Mouse (Mus musculus) right cerebral cortex, postnatal 25 days (tissue): ENCODE measurements around the gene Txn2.

Source experiments
- DNase-seq: peaks from one replicate; pipeline ENCODE4 v3.0.0; 2022

Gene Txn2

DNA sequence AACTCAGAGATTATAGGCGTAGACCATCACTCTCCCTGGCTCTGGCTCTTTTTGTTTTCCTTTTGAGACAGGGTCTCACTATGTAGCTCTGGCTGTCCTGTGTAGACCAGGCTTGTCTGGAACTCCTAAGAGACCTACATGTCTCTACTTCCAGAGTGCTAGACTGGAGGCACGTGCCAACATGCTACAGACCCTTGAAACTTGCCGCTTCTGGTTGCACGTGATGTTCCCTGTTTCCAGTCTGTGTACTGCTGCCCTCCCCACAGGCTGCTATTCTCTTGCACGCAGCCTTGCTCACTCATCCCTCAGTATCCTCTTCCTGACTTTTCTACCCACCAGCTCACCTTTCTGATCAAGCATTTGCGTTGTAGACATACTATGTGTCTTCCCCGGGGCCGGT is 22.7 kb downstream of the Txn2 start:
- no peak for DNase-seq

DNA sequence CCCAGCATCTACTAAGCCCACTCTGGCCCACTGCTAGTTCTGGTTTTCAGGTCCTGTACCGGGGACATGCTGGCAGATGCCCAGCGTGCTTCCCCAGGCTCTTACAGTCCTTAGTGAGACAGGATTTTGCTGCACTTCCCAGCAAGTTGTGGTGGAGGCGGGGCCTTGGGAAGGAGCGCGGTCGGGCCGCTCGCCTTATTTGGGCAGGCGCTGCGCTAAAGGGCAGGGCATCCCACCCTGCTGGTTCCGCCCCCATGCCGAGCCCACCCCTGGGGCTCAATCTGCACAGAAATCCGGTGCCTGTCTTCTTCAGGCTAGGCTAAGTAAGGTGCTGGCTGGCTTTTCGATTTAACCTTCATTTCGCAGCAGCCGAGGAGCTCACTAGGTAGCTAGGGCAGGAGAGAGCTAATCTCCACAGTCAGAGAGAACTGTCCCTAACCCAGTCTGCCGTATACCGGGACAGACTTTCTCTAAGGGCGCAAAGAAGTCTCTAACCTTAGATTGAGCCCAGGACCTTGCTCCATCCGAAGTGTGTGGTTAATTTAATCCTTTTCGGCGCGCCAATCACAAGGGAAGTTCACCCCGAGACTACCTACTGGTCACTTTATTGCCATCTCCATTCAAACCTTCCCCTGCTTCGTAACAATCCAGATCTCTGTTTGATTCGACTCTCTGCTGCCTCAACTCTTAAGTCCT is 23.4 kb downstream of the Txn2 start:
- no peak for DNase-seq

DNA sequence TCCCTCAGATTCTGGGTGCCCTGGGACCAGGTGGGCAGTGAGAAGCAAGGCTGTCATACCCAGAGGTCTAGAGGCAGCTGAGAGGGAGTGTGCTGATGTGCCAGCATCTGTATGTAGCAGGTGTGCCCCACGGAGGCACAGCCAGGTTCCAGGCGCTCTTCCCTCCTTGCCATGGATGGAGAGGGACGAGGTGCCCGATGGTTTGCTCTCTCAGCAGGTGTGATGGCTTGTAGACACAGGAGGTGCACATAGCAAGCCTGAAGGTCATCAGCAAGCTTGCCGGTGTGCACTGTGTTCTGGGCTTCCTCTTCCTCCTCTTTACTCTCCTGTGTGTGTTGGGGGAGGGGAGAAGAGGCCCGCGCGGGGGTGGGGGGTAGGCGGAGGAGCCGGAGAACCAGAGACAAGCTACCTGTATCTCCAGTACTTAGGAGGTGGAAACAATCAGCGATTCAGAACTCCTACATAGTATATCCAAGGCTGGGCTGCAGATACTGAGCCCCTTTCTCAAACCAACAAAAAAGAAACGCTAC is 24.4 kb downstream of the Txn2 start:
- DNase-seq: no peak

DNA sequence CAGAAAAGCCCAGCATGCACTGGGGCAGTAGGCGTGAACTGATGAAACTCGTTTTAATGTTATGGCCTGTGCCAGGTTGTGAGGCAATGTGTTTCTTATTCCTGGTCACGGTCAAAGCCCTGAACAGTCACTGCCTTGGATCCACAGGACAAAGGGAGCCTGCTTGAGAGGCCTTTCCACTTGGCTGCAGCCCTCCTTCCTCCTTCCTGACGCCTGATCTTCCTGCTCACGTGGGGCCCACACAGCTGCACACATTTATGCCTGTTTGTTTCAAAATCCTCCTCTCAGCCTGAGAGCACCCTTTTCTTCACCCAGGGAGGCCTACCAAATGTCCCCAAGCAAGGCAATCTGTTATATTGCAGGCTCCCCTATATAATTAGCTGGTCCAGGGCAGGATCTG is 25.6 kb downstream of the Txn2 start:
- DNase-seq: no peak

DNA sequence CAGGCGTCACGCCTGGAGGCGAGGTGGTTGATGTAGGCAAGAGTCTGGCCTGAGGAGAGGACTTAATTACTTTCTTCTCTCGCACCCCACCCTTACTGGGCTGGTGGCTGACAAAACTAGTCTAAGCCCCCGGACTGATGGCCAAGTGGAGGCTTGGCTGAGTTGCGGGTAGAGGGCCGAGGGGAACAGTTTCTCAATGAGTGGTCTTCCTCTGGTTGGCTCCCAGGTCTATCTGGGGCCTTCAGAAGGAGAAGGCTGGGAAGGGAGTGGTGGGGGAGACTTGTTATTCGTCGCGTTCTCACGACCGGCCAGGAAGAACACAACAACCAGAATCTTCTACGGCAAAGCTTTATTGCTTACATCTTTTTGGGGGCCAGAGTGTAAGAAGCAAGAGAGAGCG is 33.9 kb downstream of the Txn2 start:
- DNase-seq: no peak

DNA sequence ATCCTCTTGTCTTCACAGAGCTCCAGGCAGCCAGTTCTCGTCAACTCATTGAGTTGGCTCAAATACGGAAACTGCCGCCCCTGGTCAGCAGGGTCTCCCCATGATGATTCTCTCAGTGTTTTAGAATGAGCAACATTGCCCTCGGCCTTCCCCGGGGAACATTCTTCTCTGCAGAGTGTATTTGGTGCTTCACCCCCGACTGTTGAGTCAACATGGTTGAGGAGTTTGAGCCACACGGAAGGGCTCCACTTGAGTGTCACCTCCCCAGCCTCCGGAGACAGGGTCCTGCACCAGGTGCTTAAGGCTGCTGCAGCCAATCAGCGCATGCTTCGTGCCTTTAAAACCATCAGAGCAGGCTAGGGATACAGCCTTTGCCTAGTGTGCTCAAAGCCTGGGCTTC is 35.5 kb downstream of the Txn2 start:
- DNase-seq: no peak

DNA sequence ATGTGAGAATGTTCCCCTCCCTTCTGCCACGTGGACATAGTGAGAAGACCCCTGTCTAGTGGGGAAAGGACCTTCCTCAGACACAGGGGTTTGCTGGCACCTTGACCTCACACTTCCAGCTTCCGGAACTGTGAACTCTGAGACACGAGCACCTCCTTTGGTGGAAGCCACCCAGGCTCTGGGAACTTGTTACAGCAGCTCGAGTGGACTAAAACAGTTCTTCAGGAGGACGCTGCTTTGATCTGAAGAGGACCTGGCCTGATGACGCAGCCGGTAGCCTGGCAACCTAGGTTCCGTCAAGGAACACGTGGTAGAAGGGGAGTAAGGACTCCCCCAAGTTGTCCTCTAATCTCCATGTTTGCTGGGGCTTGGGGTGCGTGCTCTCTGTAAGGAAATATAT is 36.4 kb downstream of the Txn2 start:
- no peak for DNase-seq

DNA sequence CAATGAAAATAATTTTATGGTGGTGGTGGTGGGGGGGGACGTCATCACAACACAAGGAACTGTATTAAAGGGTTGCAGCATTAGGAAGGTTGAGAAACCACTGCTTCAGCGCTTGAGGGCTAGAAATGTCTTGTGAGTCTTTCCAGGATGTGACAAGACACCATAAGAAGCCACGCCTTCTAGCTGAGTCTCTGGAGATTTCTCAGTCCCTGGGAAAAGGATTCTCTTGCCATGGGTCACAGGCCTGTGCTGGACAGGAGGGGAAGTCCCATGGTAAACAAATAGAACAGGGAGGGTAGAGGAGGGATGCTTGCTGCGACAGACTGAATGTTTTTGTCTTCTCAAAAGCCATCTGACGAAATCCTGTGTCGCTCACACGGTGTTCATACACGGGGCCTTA is 37.0 kb downstream of the Txn2 start:
- DNase-seq: no peak

DNA sequence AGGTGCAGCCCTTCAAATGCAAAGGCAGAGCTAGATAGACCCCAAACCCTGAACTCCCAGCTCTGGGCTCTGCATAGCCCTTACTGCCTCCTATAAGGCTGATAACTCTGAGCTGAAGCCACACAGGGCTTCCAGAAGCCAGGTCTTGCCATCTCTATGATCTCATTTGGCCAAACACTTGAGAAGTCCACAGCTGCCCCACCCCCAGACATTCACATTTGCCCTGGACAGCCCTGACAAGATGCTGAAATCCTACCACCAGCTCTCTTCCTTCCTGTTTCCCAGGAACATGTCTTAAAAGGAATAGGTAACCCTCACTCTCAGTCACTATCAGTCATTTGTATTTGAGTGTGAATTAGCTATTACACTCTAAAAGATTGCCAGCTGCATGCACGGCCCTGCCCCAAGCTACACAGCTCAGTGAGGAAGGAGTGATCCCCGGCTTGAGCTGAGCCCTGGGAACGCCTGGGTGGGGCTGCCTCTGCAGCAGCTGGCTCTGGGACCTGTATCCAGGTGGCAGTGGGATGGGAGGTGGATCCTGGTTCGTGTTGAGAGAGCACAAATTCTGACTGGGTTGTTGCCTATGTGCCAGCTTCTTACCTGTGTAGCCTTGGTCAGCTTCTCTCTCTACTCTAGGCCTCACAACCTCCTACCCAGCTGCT is 38.9 kb downstream of the Txn2 start:
- no peak for DNase-seq

DNA sequence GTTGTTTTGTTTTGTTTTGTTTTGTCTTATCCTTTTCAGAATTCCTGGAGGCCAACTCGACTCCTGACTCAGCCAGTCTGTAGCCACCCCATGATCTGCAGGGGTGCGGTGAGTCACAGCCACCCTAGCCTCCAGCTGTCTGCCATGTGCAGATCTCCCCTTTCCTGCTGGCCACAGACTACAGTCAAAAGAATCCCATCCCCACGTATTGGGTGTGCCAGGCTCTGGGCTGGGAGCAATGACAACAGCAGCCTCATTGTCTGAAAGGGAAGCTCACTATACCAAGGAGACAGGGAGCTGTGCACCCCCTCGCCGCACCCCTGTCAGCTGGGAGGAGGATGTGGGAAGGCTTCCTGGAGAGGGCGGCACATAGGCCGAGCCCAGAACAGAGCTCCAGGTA is 40.5 kb downstream of the Txn2 start:
- no peak for DNase-seq

DNA sequence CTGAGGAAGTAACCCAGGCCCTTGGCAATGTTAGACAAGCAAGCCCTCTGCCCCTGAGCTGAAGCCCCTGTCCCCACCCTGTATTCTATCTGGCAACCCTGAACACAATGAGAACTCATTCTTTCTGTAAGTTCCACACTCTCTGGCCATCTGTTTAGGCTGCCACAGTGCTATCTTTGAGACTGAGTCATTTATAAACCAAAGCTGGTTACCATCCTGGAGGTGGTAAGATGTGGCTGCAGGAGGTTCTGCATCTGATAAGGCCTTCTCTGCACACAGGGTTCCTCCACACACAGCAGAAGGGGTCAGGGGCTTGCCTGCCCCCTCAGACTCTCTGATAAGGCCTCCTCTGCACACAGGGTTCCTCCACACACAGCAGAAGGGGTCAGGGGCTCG is 41.7 kb downstream of the Txn2 start:
- peak; percentile 15 for DNase-seq

DNA sequence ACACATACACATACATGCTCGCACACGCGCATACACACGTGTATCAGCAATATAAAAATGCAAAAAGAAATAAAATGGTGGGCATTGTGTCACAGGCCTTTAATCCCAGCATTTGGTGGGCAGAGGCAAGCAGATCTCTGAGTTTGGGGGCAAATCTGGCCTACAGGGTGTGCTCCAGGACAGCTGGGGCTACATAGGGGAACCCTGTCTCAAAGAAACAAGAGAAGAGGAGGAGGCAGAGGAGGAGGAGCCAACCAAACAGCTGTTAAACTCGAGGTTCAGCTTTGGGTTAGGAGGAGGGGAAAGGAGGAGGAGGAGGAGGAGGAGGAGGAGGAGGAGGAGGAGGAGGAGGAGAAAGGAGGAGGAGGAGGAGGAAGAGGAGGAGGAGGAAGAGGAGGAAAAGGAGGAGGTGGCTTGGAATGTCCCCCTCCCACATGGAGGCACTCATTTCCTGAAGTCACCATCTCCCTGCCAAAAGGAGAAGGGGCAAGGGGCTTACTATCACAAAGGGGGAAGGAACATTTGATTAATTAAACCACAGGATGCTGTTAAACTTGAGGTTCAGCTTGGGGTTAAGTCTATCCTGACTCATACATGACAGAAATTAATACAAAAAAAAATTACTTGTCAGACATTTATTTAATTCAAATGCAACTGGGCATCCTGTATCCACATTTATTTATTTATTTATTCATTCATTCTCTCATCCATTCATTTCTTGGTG is 42.3 kb downstream of the Txn2 start:
- no peak for DNase-seq

DNA sequence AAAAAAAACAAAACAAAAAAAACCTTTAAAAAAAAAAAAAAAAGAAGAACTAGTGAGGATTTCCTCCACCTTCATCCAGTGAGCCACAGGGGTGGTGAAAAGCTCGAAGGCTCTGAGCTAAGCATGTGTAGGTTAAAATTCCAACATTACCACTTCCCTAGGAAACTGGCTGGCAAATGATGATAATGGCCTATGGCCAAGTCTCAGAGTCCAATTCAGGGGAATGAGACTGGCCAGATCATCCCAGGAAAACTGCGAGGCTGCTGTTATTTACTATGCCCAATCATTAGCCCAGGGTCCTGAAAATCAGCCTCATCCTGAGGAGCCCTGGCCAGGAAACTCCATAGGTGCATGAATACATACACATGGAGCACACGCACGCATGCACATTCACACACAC is 42.9 kb downstream of the Txn2 start:
- no peak for DNase-seq

DNA sequence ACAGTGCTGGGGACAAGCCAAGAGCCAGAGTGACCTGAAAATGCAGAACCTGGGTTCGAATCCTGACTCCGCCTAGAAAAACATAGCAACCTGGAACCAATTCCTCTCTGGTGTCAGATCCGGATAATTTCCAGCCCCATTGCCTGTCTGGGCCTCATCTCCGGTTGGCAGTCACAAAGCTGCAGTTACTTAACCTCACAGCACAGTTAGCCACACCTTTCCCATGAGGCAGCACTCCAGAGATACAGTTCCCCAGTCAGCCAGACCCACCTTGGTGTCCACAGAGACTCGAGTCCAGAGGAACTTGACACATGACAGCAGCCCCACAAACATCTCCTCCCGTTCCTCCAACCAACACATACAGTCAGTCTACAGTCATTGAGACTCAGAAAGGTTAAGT is 43.6 kb downstream of the Txn2 start:
- DNase-seq: no peak

DNA sequence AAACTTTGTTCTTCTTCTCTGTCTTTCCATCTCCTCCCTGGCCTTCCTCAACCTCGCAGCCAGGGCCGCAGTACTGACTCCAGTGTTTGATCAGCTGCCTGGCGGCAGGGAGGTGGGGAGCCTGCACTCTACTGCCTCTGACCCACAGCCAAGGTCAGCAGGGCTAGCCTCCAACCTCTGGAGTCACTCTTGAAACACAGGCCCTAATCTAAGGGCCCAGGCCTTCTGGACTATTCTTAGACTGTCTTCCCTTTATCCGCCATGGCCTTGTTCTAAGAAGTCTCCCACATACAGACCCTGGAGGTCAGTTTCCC is 45.2 kb downstream of the Txn2 start:
- DNase-seq: no peak

DNA sequence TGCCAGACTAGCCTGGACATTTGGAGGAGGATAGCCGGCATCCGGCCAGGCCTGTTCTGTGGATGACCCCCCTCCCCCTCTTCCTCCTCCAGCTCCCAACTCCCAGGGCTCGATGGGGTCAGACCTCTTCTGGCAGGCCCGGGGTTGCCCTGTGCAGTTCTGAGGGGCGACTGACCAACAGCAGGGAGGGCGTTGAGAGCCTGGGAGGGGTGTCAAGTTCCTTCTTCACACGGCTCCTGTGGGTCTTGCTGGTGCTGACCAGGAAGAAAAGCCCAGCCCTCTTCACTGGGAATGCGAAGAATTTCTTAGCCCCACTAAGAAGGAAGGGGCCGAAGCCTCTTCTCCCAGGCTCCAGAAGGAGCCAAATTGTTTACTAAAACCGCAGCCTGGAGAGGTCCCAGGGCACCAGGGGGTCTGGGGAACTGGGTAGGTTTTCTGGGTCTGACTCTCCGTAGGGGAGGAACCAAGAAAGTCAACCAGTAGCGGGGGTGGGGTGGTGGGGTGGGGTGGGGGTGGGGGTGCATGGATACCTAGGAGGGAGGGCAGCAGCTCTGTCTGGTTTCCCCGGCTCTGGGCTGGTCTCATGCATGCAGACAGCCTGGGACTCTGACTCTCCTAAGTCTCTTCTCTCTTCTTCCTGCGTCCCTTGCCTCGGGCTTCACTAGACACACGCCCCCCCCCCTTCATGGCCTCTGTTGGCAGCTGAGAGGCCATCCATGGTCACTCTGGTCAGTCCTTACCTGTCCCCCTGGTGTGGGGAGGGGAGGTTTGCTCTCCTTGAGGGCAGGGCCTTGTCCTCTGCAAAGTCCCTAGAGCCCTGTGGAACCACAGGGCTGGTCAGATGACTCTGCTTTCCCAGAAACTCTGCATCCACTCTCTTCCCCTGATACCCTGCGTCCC is 45.8 kb downstream of the Txn2 start:
- DNase-seq: no peak

DNA sequence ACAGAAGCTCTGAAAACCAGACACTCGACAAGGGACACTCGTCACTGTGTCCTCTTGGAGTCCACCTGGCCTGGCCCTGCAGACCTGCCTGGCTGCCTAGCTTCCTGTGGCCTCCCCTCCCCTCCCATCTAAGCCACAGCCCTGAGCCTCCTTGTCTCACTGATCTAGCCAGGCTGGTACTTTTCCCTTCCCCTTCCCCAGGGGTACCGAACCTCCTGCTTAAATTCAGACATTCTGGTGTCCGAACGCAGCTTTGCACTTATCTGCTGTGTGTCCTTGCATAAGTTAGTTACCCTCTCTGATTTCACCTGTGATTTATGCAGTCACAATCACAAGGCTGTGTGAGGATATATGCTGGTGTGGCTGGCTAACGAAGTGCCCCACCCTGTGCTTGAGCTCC is 46.5 kb downstream of the Txn2 start:
- no peak for DNase-seq

DNA sequence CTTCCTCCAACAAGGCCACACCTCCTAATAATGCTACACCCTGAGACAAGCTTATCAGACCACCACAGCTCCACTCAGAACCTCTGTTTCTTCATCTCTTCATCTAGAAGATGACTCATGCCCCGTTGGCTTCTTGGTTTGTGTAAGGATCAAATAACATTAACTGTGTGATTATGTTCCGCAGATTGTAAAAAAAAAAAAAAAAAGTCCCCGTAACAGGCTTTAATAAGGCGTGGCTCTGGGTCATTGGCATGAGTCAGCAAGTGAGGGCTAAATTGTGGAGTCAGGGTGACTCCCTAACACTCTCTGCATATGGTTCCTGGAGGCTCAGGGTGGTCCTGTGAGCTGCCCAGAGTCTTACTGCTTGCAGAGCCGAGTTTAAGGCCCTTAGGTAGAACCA is 47.1 kb downstream of the Txn2 start:
- DNase-seq: no peak

DNA sequence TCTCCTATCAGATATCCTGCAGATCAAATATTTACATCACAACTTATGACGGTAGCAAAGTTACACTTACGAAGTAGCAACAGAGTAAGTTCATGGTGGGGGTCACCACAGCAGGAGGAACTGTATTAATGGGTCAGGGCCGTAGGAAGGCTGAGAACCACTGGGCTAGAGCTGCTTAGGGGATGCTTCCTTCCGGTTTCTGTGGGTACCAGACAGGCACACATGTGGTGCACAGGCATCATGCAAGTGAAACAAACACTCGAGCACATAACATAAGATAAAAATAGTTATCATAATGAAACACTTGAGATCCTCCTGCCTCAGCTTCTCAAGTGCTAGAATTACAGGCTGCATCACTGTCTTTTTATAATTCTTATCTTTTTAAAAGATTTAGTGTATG is 48.1 kb downstream of the Txn2 start:
- no peak for DNase-seq

DNA sequence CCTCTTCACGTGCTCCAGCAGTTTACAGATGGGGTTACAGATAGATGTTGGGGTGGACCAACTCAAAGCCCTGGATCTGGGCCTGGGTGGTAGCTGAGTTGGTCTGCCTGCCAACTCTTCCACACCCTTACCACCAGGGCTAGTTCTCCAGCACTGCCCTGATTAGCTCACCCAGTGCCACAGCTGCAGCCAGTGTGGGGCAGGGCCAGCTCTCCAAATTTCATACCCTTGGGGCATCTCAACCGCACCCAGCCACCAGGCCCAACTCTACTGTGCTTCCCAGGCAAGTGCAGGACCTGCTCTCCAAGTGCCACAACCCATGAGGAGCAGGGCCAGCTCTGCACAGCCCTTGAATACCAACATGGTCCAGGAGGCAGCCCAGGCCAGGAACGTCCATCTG is 49.0 kb downstream of the Txn2 start:
- DNase-seq: no peak

DNA sequence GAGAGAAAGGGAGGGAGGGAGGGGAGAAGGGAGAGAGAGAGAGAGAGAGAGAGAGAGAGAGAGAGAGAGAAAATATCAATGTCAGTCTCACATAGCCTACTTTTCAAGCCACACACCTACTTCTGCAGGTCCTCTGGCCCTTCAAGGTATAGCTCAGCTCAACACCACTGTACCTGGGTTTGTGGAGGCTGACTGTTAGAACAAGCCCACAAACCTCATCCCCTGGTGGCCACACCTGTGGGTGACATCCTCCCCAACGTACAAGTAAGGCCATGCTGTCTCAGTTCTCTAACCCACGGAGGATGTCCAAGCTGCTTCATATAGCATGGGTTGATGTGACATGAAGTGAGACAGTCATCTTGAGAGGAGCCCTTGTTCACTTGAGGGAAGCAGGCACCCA is 51.6 kb downstream of the Txn2 start:
- DNase-seq: no peak

DNA sequence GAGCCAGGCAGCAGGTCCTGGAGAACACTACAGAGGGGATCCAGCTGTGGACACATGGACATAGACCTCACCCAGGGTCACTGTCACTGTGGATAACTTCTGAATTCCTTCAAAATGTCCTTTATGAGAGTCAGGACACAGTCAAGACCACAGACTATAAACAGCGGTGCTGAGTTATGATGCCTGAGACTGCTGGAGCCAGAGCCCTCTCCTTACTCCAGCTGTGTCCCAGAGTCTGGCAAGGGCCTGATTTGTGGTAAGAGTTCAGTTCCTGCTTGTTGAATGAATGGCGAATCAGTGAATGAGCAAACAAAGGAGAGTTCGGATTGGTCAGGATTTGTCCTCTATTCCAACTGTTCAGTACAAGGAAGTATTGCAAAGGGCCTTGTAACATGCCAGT is 52.1 kb downstream of the Txn2 start:
- no peak for DNase-seq

DNA sequence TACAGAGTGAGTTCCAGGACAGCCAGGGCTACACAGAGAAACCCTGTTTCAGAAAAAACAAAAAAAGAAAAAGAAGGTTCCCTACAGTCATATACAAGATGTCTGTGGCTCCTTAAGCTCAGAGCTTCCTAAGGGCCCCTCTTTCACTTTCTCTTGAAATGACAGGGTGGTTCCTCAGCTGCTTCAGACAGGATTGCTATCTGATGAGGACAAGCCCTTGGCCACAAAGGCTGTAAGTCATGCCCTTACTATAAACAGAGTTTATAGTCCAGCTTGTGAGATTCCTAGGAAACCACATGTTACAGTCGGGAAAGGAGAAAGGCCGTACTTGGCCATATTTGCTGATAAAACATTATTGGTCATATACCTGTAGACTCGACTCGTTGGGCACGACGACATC is 52.9 kb downstream of the Txn2 start:
- no peak for DNase-seq
